Mouse (Mus musculus): ENCODE data around the gene Dazap1.
"Not testable (repeated sequence)": the region's sequence is repeated elsewhere in the genome, so short reads cannot be mapped to it uniquely, and the experiment has no call there.

The Dazap1 gene

GRCm38 (mm10) chr10:80260642-80261584, at the start of gene Dazap1, which contains the start of gene Gamt:
Dazap1 (plus strand) TSS chr10:80261486.
Gamt (minus strand) TSS chr10:80261012.
- peak; percentile 87 for DNase-seq (ENCODE audit: low read depth, low spot score)

DNA sequence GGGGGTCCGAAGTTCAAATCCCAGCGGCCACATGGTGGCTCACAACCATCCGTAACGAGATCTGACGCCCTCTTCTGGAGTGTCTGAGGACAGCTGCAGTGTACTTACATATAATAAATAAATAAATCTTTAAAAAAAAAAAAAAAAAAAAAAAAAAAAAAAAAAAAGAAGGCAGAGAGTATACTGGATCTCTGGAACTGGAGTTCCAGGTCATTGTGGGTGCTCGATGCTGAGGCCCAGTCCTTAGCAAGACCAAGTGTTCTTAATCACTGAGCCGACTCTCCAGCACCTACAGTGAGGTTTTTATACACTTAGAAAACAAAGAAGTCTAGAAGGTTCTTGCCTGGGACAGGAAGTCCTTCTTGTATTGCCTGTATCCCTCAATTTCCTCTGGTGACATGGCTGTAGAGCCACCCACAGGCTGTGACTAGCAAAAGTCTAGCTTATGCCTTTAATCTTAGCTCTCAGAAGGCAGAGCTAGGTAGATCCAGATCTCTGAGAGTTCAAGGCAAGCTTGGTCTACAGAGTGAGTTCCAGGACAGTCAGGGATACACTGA, 49.7 kb upstream of the Dazap1 start:
- not testable (repeated sequence) for DNase-seq (ENCODE audit: low read depth, low spot score)

DNA sequence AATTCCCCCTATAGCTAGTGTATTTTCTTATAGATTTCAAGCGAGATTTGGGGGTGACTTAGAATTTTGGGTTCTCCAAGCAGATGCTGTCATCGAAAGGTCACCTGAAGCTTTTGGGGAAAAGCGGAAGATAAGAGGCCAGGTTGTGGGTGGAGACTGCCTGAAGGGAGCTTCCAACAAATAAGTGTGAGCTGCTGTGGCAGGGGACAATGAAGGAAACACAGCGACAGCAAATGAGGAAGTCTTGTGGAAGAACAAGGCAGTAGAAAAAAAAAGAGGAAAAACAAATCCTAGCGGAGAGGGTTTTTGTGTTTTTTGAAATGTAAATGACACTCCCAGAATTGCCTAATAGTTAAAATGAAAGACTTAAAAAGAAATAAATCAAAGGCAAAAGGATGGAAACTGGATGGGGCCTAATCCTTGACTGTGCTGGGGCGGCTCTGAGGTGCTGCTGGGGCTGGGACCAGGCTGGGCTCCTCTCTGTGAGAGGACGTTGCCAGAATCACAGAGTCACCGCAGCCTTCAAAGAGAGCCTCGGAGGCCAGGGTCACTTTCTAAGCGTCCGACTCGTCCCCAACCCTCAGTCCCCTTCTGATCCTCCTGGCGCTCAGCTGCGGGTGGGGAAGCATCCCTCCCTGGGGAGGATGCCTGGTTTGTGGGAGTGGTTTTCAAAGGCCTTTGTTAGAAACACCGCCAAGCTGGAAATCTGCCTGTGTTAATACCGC, 46.1 kb upstream of the Dazap1 start:
- no peak for DNase-seq (ENCODE audit: low read depth, low spot score)

- no peak for DNase-seq (ENCODE audit: low read depth, low spot score)
Observed at GRCm38 (mm10) chr10:80220676-80221075, 40.6 kb upstream of the Dazap1 start.

- not testable (repeated sequence) for DNase-seq (ENCODE audit: low read depth, low spot score)
Observed at GRCm38 (mm10) chr10:80223137-80223536, 38.1 kb upstream of the Dazap1 start.

DNA sequence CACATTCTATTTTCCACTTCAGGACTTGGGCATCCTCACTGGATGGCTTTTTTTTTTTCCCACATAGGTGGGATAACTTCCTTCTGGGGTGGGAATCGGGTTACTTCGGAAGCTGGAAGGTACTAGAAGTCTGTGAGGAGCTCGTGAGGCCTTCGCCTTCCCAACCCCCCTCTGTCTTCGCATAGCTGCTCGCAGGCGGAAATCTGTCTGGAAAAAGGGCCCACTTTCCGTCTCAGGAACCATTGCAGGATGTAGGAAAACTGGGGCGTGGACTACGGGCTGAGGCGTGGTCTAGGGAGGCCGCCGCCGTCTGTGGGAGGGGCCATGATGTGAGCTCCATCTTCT, 35.2 kb upstream of the Dazap1 start:
- DNase-seq (ENCODE audit: low read depth, low spot score), result no peak

GRCm38 (mm10) chr10:80226416-80227165, 34.7 kb upstream of the Dazap1 start, which contains the start of gene Mum1:
Mum1 (plus strand) TSS chr10:80226434.
- DNase-seq (ENCODE audit: low read depth, low spot score), result peak; percentile 99

DNA sequence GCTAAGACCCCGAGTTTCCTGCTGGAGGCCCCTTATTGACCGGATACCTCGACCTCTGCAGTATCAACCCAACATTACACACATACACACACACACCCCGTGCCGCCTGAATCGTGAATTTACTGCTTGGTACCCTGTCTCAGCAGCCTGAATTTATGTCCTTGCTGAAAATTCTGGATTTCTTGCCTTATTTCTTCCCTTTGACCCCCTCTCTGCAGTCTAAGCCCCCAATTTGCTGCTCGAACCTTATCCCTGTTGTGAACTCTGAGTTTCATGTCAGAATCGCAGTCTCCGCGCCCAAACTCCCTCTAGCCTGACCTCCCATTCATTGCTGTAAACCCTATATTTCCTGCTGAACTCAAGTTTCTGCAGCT, 34.1 kb upstream of the Dazap1 start:
- DNase-seq (ENCODE audit: low read depth, low spot score), result no peak

- DNase-seq (ENCODE audit: low read depth, low spot score), result no peak
Observed at GRCm38 (mm10) chr10:80227877-80228775, 33.2 kb upstream of the Dazap1 start.

DNA sequence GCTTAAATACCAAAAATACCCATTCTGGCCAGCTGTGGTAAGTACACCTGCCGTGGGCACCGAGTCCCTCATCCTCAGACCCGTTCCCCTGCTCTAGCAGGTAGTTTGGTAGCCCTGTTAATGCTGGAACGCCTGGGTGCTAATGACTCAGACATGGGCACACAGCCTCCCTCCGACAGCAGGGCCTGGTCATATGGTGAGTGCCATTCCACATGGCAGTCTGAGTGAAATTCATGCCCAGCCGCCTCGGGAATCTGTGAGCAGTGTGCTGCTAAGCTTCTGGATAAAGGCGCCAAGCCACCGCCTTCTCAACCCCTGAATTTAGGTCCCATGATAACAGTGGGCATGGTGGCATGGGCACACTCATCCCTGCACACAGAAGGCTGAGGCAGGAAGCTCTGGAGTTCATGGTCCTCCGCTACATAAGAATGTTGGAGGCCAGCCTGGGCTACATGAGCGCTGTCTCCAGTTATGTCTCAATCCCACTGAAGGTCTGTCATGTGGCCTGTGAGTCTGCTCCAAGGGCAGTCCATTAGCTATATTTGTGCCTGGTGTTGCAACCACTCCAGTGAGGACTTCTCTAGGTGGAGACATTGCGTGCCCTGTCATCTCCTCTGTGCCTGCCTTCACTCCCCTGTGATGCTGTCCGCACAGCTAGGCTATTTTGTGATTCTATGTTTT, 25.0 kb upstream of the Dazap1 start:
- DNase-seq (ENCODE audit: low read depth, low spot score), result no peak

DNA sequence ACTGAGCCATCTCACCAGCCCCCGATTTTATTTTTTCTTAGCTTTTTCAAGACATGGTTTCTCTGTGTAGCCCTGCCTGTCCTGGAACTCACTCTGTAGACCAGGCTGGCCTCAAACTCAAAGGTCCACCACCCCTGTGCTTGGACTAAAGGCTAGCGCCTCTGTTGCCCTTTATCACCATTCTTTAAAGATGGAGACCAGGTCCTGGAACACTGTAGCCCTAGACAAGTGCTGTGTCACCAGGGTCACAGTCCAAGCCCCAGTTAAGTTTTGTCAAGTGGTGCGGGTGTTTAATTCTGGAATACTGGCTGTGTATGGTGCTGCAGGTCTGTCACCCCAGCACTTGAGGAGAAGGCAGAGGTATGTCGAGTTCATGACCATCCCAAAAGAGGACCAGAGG, 24.3 kb upstream of the Dazap1 start:
- DNase-seq (ENCODE audit: low read depth, low spot score), result no peak

DNA sequence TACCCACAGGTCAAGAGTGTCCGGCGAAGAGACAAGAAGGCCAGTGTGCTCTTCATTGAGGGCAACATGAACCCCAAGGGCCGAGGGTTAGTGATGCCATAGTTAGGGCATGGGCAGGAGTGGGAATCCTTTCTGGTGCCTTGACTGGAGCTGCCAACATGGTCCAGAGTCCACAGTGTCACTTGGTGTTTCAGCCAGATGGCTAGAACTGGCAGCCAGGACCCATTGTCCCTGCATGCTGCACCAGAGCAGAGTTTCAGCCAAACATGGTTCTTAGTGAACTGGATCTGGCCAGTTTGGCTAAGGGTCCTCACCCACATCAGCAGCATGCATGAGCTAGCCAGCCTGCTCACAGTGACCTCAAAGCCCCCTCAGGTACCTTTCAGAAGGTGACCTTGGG, 23.0 kb upstream of the Dazap1 start:
- DNase-seq (ENCODE audit: low read depth, low spot score), result no peak

- DNase-seq (ENCODE audit: low read depth, low spot score), result no peak
Observed at GRCm38 (mm10) chr10:80239791-80240190, 21.5 kb upstream of the Dazap1 start.

- no peak for DNase-seq (ENCODE audit: low read depth, low spot score)
Observed at GRCm38 (mm10) chr10:80242088-80242487, 19.2 kb upstream of the Dazap1 start.

DNA sequence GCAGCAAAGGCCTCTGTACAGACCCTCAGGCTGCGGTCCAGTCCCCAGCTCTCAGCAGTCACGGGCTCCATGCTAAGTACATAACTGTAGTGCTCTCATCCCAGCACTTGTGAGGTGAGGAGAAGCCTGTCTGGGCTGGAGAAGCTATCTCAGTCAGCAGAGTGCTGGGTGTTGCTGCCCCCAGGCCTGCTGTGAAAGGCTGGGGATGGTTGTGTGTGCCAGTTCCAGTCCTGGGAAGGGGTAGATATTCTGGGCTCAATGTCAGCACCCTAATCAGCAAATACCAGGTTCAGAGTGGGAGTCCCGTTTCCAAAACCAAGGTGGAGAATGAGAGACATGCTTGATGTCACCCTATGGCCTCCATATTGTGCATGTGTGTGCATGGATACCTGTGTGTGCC, 18.7 kb upstream of the Dazap1 start:
- DNase-seq (ENCODE audit: low read depth, low spot score), result no peak

GRCm38 (mm10) chr10:80244791-80245399, 16.4 kb upstream of the Dazap1 start:
- DNase-seq (ENCODE audit: low read depth, low spot score), result no peak

GRCm38 (mm10) chr10:80245600-80245999, 15.7 kb upstream of the Dazap1 start:
- peak; percentile 65 for DNase-seq (ENCODE audit: low read depth, low spot score)

DNA sequence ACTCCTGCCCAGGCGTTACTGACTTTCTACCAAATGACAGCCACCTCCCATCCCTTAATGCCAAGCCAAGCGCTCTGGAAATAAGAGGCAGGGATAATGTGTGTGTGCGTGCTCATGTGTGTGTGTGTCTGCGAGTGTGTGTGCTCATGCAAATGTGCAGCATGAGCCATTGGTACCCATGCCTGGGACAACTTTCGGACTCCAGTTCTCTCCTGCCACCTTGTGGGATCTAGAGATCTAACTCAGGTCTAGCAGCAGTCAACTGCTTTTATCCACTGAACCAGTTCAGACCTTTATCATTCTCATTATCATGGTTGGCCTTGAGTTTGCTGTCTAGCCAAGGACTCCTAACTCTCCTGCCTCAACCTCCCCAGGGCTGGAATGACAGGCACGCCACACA, 13.4 kb upstream of the Dazap1 start:
- no peak for DNase-seq (ENCODE audit: low read depth, low spot score)

- not testable (repeated sequence) for DNase-seq (ENCODE audit: low read depth, low spot score)
Observed at GRCm38 (mm10) chr10:80248437-80248836, 12.8 kb upstream of the Dazap1 start.

Data from WW6 (cell line).